Comparison of ENCODE assay signal across 8 mouse cellular contexts in the genomic region with DNA sequence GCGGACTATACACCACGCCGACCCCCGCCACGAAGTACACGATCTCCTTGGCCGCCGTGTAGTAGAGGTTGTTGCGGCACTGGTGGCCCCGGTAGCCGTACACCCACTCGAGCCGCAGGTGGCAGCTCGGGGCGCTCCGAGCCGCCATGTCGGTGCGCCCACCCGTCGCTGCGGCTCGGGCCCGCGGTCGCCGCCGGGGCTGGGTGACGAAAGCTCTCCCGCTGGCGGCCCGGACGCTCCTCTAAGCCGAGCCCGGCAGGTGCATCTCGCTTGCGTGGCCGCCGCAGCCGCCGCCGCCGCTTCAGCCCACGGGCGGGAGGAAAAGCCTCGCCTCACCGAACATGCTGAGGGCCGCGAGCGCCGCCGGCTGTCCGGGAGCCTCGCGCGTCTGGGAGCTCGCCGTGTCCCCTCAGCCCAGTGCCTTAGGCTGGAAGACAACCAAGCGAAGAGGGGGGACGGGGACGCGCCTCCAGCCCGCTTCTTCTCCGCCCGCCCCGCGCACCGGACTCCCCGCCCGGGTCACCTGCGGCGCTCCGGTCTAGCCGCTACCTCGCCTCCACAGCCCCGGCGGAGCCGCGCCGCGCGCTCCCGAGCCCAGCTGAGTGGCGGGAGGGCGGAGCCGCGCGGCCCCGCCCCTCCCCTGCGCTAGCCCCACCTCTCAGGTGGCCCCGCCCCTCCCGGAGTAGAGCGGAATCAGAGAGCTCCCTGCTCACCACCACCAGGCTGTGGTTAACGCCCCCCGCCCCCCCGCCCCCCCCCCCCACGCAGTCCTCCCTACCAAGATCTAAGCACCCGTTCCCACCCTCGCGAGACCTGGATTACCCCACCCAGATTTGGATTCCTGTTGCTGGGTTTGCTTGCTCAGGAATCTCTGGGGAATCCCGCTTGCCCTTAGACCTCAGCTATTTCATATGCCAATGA. TPM values are rescaled to one million over a fixed set of nuclear protein-coding genes. Genes with fewer than 3 reads are reported as not detected.
A peak's percentile ranks its signal among the peaks of the same experiment; 100 is the strongest.
DNase-seq lines count a peak whose midpoint lies in the region; ATAC-seq lines count a peak whose summit lies in the region.

A gene (minus strand): TSS at position 604 of the 921 bp plus-strand sequence.

- no peaks in the 10 kb centered on the region for H3K4me1 ChIP-seq in hindbrain, embryonic 11.5 days (replicated peaks; ENCODE audit: control insufficient read depth, insufficient read depth, low read length)

- H3K27me3 ChIP-seq in hindbrain, embryonic 11.5 days (ENCODE audit: control insufficient read depth, insufficient read depth, low read length): no peaks in the 10 kb centered on the region

- H3K9me3 ChIP-seq in hindbrain, embryonic 11.5 days (ENCODE audit: control insufficient read depth, low read length): no peaks in the 10 kb centered on the region

- peak within 1 kb of the TSS; percentile 82 for H3K27ac ChIP-seq in hindbrain, embryonic 11.5 days (ENCODE audit: low read depth, low read length)

- WGBS in hindbrain, embryonic 11.5 days: under 1% methylated on average over 57 of the region's 101 CpGs

- H3K4me2 ChIP-seq in hindbrain, embryonic 11.5 days (replicated peaks; ENCODE audit: low read depth, low read length): peak within 1 kb of the TSS; percentile 64

- H3K36me3 ChIP-seq in hindbrain, embryonic 11.5 days (ENCODE audit: control insufficient read depth, insufficient read depth, low read length): no peaks in the 10 kb centered on the region

- DNase-seq in NIH3T3 (ENCODE audit: low read depth): peak; percentile 89
- DNase-seq in cerebellum, adult 9-10 months: peak; percentile 82
- DNase-seq in frontal cortex, adult 2 months (ENCODE audit: extremely low spot score in 1 of 2, low spot score in 1 of 2): peak in 1 of 2 experiments; percentile 78
- peak; percentile 92 for DNase-seq in hindbrain, embryonic 11.5 days (ENCODE audit: low spot score)
- peak; percentile 70 to 80 for DNase-seq in layer of hippocampus, postnatal 25 days (ENCODE audit: extremely low spot score in 1 of 2, low spot score in 1 of 2)
- DNase-seq in lung, postnatal 14 days: peak; percentile 77
- DNase-seq in retina, adult 2 months (ENCODE audit: low read depth, low spot score): peak; percentile 77
- DNase-seq in thymus, postnatal 36 days: peak; percentile 86 to 87

- H3K9ac ChIP-seq in hindbrain, embryonic 11.5 days (ENCODE audit: low read depth, low read length): peak within 1 kb of the TSS; percentile 60

- peak; percentile 92 for ATAC-seq in hindbrain, embryonic 11.5 days (ENCODE audit: low FRiP score)

- peak within 1 kb of the TSS; percentile 69 for H3K4me3 ChIP-seq in hindbrain, embryonic 11.5 days (ENCODE audit: low read depth, low read length)

RNA-seq across cellular contexts. Expression of the gene that starts here (rescaled TPM):
- polyA plus RNA-seq in frontal cortex, adult 2 months (2012; rRNA removed): 168 and 180 TPM in 2 replicates
- 15.8 and 21.9 TPM in 2 replicates for polyA plus RNA-seq in hindbrain, embryonic 11.5 days (2014; fragmentation: Nextera tagmentation; extraction: Ambion mirVana)
- total RNA-seq in layer of hippocampus, postnatal 25 days (2021): 100 to 1,000 TPM in 1 of 2 experiments, 10 to 100 TPM in 1; 55.8 to 108 TPM
